Mouse (Mus musculus) myocyte (in vitro differentiated cells): ENCODE measurements around the gene Ppara. TPM values are rescaled to one million over a fixed set of nuclear protein-coding genes. Genes with fewer than 3 reads are reported as not detected.
A peak's percentile ranks its signal among the peaks of the same experiment; 100 is the strongest.

Experiments used
- H3K27me3 ChIP-seq: one replicate; pipeline ENCODE4 v1.6.1; 2011; ENCODE audit not compliant: control insufficient read depth, insufficient read depth, insufficient read length
- H3K36me3 ChIP-seq: one replicate; pipeline ENCODE4 v1.6.1; 2011; ENCODE audit not compliant: control insufficient read depth, insufficient read depth
- H3K4me2 ChIP-seq: one replicate; pipeline ENCODE4 v1.6.1; 2011; ENCODE audit warnings: low read depth, control low read depth
- H3K4me3 ChIP-seq: one replicate; pipeline ENCODE4 v1.5.1; 2011; ENCODE audit warnings: mild to moderate bottlenecking, control low read depth, moderate library complexity
- H3K79me2 ChIP-seq: one replicate; pipeline ENCODE4 v1.6.1; 2011; ENCODE audit not compliant: control insufficient read depth, insufficient read depth
- H3ac ChIP-seq: one replicate; pipeline ENCODE4 v1.6.1; 2011; ENCODE audit not compliant: control insufficient read depth, insufficient read length
- CEBPB ChIP-seq: IDR thresholded peaks from 2 replicates; pipeline ENCODE4 v1.6.1; 2011; ENCODE audit warnings: mild to moderate bottlenecking, moderate library complexity; ENCODE audit not compliant: poor library complexity, insufficient read depth, severe bottlenecking
- E2F4 ChIP-seq: IDR thresholded peaks from one replicate; pipeline ENCODE4 v1.6.1; 2011; ENCODE audit warnings: mild to moderate bottlenecking, control low read depth, moderate library complexity; ENCODE audit not compliant: insufficient read depth
- MAX ChIP-seq: IDR thresholded peaks from one replicate; pipeline ENCODE4 v1.6.1; 2011; ENCODE audit warnings: low read depth, mild to moderate bottlenecking, control low read depth
- MYOD1 ChIP-seq, 3 experiments: IDR thresholded peaks; one replicate each; pipeline ENCODE4 v1.6.1; 2011; ENCODE audit warnings: control low read depth in 2 of 3, low read depth in 2 of 3, mild to moderate bottlenecking in 2 of 3, moderate library complexity in 1 of 3; ENCODE audit not compliant: insufficient read length in 2 of 3, control insufficient read depth in 1 of 3
- MYOG ChIP-seq, 3 experiments: IDR thresholded peaks; one replicate each; pipeline ENCODE4 v1.6.1; 2011; ENCODE audit warnings: control low read depth in 2 of 3, low read depth in 2 of 3, mild to moderate bottlenecking in 2 of 3; ENCODE audit not compliant: insufficient read length in 2 of 3, control insufficient read depth in 1 of 3, insufficient read depth in 1 of 3
- POLR2A ChIP-seq: IDR thresholded peaks from one replicate; pipeline ENCODE4 v1.6.1; 2011; ENCODE audit warnings: low read depth, mild to moderate bottlenecking, control low read depth, moderate library complexity; ENCODE audit not compliant: insufficient read length
- POLR2AphosphoS2 ChIP-seq: IDR thresholded peaks from one replicate; pipeline ENCODE4 v1.6.1; 2011; ENCODE audit warnings: low read depth, control low read depth; ENCODE audit not compliant: insufficient read length
- REST ChIP-seq: IDR thresholded peaks from one replicate; pipeline ENCODE4 v1.6.1; 2011; ENCODE audit warnings: mild to moderate bottlenecking, control low read depth, moderate library complexity; ENCODE audit not compliant: insufficient read depth, insufficient read length
- SRF ChIP-seq: IDR thresholded peaks from one replicate; pipeline ENCODE4 v1.6.1; 2011; ENCODE audit warnings: low read depth; ENCODE audit not compliant: control insufficient read depth, insufficient read length
- TCF12 ChIP-seq: IDR thresholded peaks from one replicate; pipeline ENCODE4 v1.6.1; 2011; ENCODE audit warnings: mild to moderate bottlenecking, control low read depth; ENCODE audit not compliant: poor library complexity, insufficient read depth, severe bottlenecking
- TCF3 ChIP-seq: IDR thresholded peaks from one replicate; pipeline ENCODE4 v1.6.1; 2011; ENCODE audit warnings: low read depth, control low read depth; ENCODE audit not compliant: insufficient read length
- USF1 ChIP-seq: IDR thresholded peaks from one replicate; pipeline ENCODE4 v1.6.1; 2011; ENCODE audit warnings: low read depth, mild to moderate bottlenecking, control low read depth, moderate library complexity
- polyA plus RNA-seq: library from polyadenylated mRNA; unstranded; fragments of >200 nt; fragmentation: generic; extraction: Trizol; gene quantifications from one replicate; pipeline ENCODE4 v1.2.1, GENCODE M21; 2012; ENCODE audit warnings: missing spikeins

Ppara gene
- polyA plus RNA-seq, 1 experiment, result 0.12 TPM

DNA sequence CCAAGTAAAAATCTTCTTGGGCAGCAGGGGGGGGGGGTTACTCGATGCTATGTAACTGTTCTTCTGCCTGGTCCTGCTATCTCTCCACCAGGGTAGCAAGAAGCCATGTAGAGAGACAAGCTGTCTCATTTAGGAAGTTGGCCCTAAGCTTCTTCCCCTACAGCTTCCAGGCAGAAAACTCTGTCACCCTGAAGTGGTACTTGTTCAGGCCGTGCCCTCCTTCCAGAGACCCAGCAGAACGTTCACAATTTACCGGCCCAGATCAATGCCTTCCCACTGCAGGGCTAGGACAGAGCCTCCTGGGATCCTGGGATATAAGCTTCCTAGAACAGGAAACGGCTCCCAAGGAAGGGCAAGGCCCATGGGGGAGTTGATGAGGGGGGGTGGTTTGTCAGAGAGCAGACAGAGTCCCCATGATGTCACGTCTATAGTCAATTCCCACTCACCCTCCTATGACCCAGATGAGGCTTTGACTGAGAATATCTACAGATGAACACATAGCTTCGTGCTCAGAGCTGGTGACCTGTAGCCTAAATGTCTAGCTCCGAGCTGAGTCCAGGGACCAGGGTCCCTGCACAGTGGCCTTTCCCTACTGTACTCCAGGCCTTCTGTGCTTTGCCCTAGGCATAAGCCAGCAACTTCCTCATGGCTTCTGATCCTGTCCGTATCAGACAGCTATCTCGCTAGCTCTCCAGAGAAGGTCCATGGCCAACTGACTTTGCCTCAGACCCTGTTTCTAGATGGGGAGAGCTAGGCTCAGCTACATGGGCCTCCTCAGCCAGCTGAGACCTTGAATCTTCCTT lies 33.5 kb upstream of the Ppara start:
- no peak overlapping the region for H3K4me2 ChIP-seq
- no peak overlapping the region for H3K4me3 ChIP-seq
- TF ChIP-seq SRF, result no peak
- TF ChIP-seq MAX, result no peak
- TF ChIP-seq POLR2A, result no peak
- no peak for TF ChIP-seq CEBPB
- peak; percentile 67 for TF ChIP-seq POLR2AphosphoS2
- TF ChIP-seq E2F4, result no peak
- TF ChIP-seq TCF12, result no peak
- no peak for TF ChIP-seq MYOG (IDR thresholded peaks at IDR 0.05; ENCODE audit: control insufficient read depth in 1 of 3, insufficient read depth in 1 of 3, insufficient read length in 2 of 3, low read depth in 2 of 3)
- no peak for TF ChIP-seq REST
- no peak overlapping the region for H3ac ChIP-seq
- H3K27me3 ChIP-seq, result no peaks in the 10 kb centered on the region
- peaks cover 48% of the 10 kb centered on the region for H3K79me2 ChIP-seq
- H3K36me3 ChIP-seq, result peaks cover 93% of the 10 kb centered on the region

- no peak overlapping the region for H3K4me2 ChIP-seq
- H3ac ChIP-seq, result no peak overlapping the region
- TF ChIP-seq MYOD1 (IDR thresholded peaks at IDR 0.05; ENCODE audit: control insufficient read depth in 1 of 3, insufficient read length in 2 of 3, low read depth in 2 of 3), result peak in 2 of 3 experiments; percentile 57 to 76
- TF ChIP-seq MYOG (IDR thresholded peaks at IDR 0.05; ENCODE audit: control insufficient read depth in 1 of 3, insufficient read depth in 1 of 3, insufficient read length in 2 of 3, low read depth in 2 of 3), result peak in 2 of 3 experiments; percentile 35 to 76
- peak; percentile 47 for TF ChIP-seq POLR2A
- TF ChIP-seq USF1, result no peak
- TF ChIP-seq REST, result no peak
- no peak for TF ChIP-seq TCF3
- no peak for TF ChIP-seq TCF12
- TF ChIP-seq MAX, result no peak
- TF ChIP-seq POLR2AphosphoS2, result peak; percentile 84
- peaks cover 92% of the 10 kb centered on the region for H3K36me3 ChIP-seq
- H3K4me3 ChIP-seq, result no peak overlapping the region
- no peaks in the 10 kb centered on the region for H3K27me3 ChIP-seq
- peaks cover 39% of the 10 kb centered on the region for H3K79me2 ChIP-seq
Measured at GRCm38 (mm10) chr15:85702411-85702951, 32.3 kb upstream of the Ppara start.

- H3K36me3 ChIP-seq, result peaks cover 92% of the 10 kb centered on the region
- H3K27me3 ChIP-seq, result no peaks in the 10 kb centered on the region
- TF ChIP-seq MYOG (IDR thresholded peaks at IDR 0.05; ENCODE audit: control insufficient read depth in 1 of 3, insufficient read depth in 1 of 3, insufficient read length in 2 of 3, low read depth in 2 of 3) (peak in 1 of 3 experiments; percentile 4), MYOD1 (IDR thresholded peaks at IDR 0.05; ENCODE audit: control insufficient read depth in 1 of 3, insufficient read length in 2 of 3, low read depth in 2 of 3) (peak in 1 of 3 experiments; percentile 28), USF1 (no peak), POLR2A (peak; percentile 44), POLR2AphosphoS2 (peak; percentile 67), MAX (no peak)
- H3K79me2 ChIP-seq, result peaks cover 33% of the 10 kb centered on the region
- no peak overlapping the region for H3ac ChIP-seq
- no peak overlapping the region for H3K4me2 ChIP-seq
- no peak overlapping the region for H3K4me3 ChIP-seq
Measured at GRCm38 (mm10) chr15:85703194-85703641, 31.6 kb upstream of the Ppara start.

- H3K4me3 ChIP-seq, result no peak overlapping the region
- H3K36me3 ChIP-seq, result peaks cover 86% of the 10 kb centered on the region
- H3K79me2 ChIP-seq, result peaks cover 26% of the 10 kb centered on the region
- H3K27me3 ChIP-seq, result no peaks in the 10 kb centered on the region
- no peak for TF ChIP-seq CEBPB
- no peak for TF ChIP-seq POLR2A
- peak; percentile 9 for TF ChIP-seq POLR2AphosphoS2
- TF ChIP-seq REST, result no peak
- TF ChIP-seq SRF, result no peak
- no peak for TF ChIP-seq MYOG (IDR thresholded peaks at IDR 0.05; ENCODE audit: control insufficient read depth in 1 of 3, insufficient read depth in 1 of 3, insufficient read length in 2 of 3, low read depth in 2 of 3)
- H3K4me2 ChIP-seq, result no peak overlapping the region
- H3ac ChIP-seq, result no peak overlapping the region
Measured at GRCm38 (mm10) chr15:85703858-85704257, 30.9 kb upstream of the Ppara start.

DNA sequence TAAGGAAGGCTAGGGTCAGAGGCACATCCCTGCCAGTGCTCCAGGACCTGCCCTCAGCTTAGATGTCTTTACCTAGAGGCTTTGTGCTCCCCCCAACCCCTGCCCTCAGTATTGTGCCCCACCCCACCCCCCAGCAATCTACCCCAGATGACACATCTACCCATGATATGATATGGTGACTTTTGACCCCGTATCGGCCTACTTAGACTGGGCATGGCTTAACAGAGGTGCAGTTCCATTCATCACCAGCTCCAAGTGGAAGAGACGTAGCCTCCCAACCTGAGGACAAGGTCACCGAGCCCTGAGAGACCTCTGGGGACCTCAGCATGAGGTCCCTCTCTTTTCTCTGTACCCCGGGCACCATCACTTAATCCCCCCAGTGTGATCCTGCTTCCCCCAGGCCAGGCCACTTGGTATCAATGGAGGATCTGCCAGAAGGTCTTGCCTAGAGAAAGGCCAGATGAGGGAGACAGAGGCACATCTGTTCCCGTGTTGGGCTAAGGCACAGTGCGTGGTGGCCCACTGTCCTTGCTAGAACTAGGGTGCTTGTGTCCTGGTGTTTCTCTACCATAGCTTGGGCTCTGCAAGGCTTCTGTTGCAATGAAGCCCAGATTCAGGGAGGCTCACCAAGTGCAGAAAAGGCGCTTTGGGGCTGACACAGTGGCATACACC lies 30.3 kb upstream of the Ppara start:
- H3K4me3 ChIP-seq, result no peak overlapping the region
- H3K79me2 ChIP-seq, result peaks cover 20% of the 10 kb centered on the region
- H3K36me3 ChIP-seq, result peaks cover 80% of the 10 kb centered on the region
- no peaks in the 10 kb centered on the region for H3K27me3 ChIP-seq
- no peak overlapping the region for H3ac ChIP-seq
- TF ChIP-seq USF1 (no peak), TCF3 (no peak), SRF (no peak), E2F4 (no peak), MAX (no peak), REST (no peak), CEBPB (no peak), POLR2A (peak; percentile 55), TCF12 (no peak), MYOG (IDR thresholded peaks at IDR 0.05; ENCODE audit: control insufficient read depth in 1 of 3, insufficient read depth in 1 of 3, insufficient read length in 2 of 3, low read depth in 2 of 3) (no peak), POLR2AphosphoS2 (peak; percentile 70), MYOD1 (IDR thresholded peaks at IDR 0.05; ENCODE audit: control insufficient read depth in 1 of 3, insufficient read length in 2 of 3, low read depth in 2 of 3) (no peak)
- H3K4me2 ChIP-seq, result no peak overlapping the region
